Mouse (Mus musculus) neural tube, embryonic 14.5 days (tissue): ENCODE measurements at regions not wholly inside any gene's neighbourhood (a gene's known extent, or its start where the extent isn't known, plus 50 kb on each side); places are given as distances from the start of the nearest gene placed in this dataset.

Source experiments
- ATAC-seq: fragments of 200-750 bp; cut with Nextera tagmentation; 2 replicates; pipeline ENCODE4 v1.8.0; 2017; ENCODE audit warnings: low read depth, mild to moderate bottlenecking, moderate TSS enrichment, moderate library complexity
- H3K27ac ChIP-seq: fragments of 300-500 bp; sonication (generic); 2 replicates; pipeline ENCODE4 v1.5.1; 2014; ENCODE audit warnings: low read depth, mild to moderate bottlenecking, control low read depth, low read length, moderate library complexity, mixed read lengths
- H3K27me3 ChIP-seq: fragments of 300-500 bp; sonication (generic); 2 replicates; pipeline ENCODE4 v1.6.1; 2014; ENCODE audit warnings: low read length; ENCODE audit not compliant: control insufficient read depth, insufficient read depth
- H3K36me3 ChIP-seq: fragments of 300-500 bp; sonication (generic); 2 replicates; pipeline ENCODE4 v1.6.1; 2014; ENCODE audit warnings: low read length, mixed read lengths; ENCODE audit not compliant: control insufficient read depth, insufficient read depth
- H3K4me1 ChIP-seq: fragments of 300-500 bp; sonication (generic); 2 replicates; pipeline ENCODE4 v1.6.1; 2014; ENCODE audit warnings: low read length; ENCODE audit not compliant: control insufficient read depth, insufficient read depth
- H3K4me2 ChIP-seq: fragments of 300-500 bp; sonication (generic); 2 replicates; pipeline ENCODE4 v1.6.1; 2014; ENCODE audit warnings: mild to moderate bottlenecking, low read depth, low read length, control low read depth
- H3K4me3 ChIP-seq: fragments of 300-500 bp; sonication (generic); 2 replicates; pipeline ENCODE4 v1.5.1; 2014; ENCODE audit warnings: low read depth, low read length, control low read depth, mixed read lengths
- H3K9ac ChIP-seq: fragments of 300-500 bp; sonication (generic); replicated peaks from 2 replicates; pipeline ENCODE4 v1.6.1; 2014; ENCODE audit warnings: low read depth, mild to moderate bottlenecking, control low read depth, low read length, mixed read lengths
- H3K9me3 ChIP-seq: fragments of 300-500 bp; sonication (generic); 2 replicates; pipeline ENCODE4 v1.6.1; 2016; ENCODE audit warnings: low read length; ENCODE audit not compliant: control insufficient read depth
- WGBS: fragments of 180-500 bp; shearing (Covaris S2); extraction: QIAGEN DNeasy Blood & Tissue Kit; methylation state at CpG from one replicate; pipeline ENCODE4 v1.1.7; 2014; 5-methylcytosine and 5-hydroxymethylcytosine counted together

GRCm38 (mm10) chr14:108334879-108335278 lies 579.1 kb downstream of the Slitrk1 start:
- ATAC-seq, result no peak
- H3K27ac ChIP-seq, result no peak overlapping the region
- H3K36me3 ChIP-seq, result no peaks in the 10 kb centered on the region
- no peak overlapping the region for H3K4me2 ChIP-seq
- no peaks in the 10 kb centered on the region for H3K27me3 ChIP-seq
- no peaks in the 10 kb centered on the region for H3K9me3 ChIP-seq
- no peak overlapping the region for H3K4me3 ChIP-seq
- 84% methylated on average over 3 of the region's 3 CpGs for WGBS
- no peaks in the 10 kb centered on the region for H3K4me1 ChIP-seq
- no peak overlapping the region for H3K9ac ChIP-seq

- ATAC-seq, result no peak
- WGBS, result 47% methylated on average over 3 of the region's 3 CpGs
- Histone ChIP-seq H3K27me3 (no peaks in the 10 kb centered on the region), H3K9me3 (no peaks in the 10 kb centered on the region), H3K27ac (no peak overlapping the region), H3K4me1 (no peaks in the 10 kb centered on the region), H3K4me2 (no peak overlapping the region), H3K9ac (no peak overlapping the region), H3K4me3 (no peak overlapping the region), H3K36me3 (no peaks in the 10 kb centered on the region)
Observed at GRCm38 (mm10) chr14:108326425-108326824, 587.5 kb downstream of the Slitrk1 start.

GRCm38 (mm10) chr14:108323364-108324037 lies 590.5 kb downstream of the Slitrk1 start:
- 93% methylated on average over 1 of the region's 1 CpGs for WGBS
- H3K36me3 ChIP-seq, result no peaks in the 10 kb centered on the region
- H3K4me2 ChIP-seq, result no peak overlapping the region

GRCm38 (mm10) chr14:108307627-108308026 lies 606.3 kb downstream of the Slitrk1 start:
- Histone ChIP-seq H3K9me3 (no peaks in the 10 kb centered on the region), H3K4me1 (no peaks in the 10 kb centered on the region), H3K36me3 (no peaks in the 10 kb centered on the region), H3K27me3 (no peaks in the 10 kb centered on the region), H3K4me2 (no peak overlapping the region), H3K9ac (no peak overlapping the region), H3K4me3 (no peak overlapping the region), H3K27ac (no peak overlapping the region)
- 94% methylated on average over 1 of the region's 1 CpGs for WGBS
- ATAC-seq, result no peak

More at GRCm38 (mm10) chr14:108323364-108324037, 590.5 kb downstream of the Slitrk1 start:
- no peak for ATAC-seq
- Histone ChIP-seq H3K9me3 (no peaks in the 10 kb centered on the region), H3K4me3 (no peak overlapping the region), H3K4me1 (no peaks in the 10 kb centered on the region), H3K9ac (no peak overlapping the region), H3K27ac (no peak overlapping the region), H3K27me3 (no peaks in the 10 kb centered on the region)

- H3K4me3 ChIP-seq, result no peak overlapping the region
- H3K27me3 ChIP-seq, result no peaks in the 10 kb centered on the region
- WGBS, result 91% methylated on average over 3 of the region's 3 CpGs
- no peaks in the 10 kb centered on the region for H3K9me3 ChIP-seq
- no peak overlapping the region for H3K9ac ChIP-seq
- H3K36me3 ChIP-seq, result no peaks in the 10 kb centered on the region
- no peak overlapping the region for H3K4me2 ChIP-seq
- no peaks in the 10 kb centered on the region for H3K4me1 ChIP-seq
- no peak overlapping the region for H3K27ac ChIP-seq
- ATAC-seq, result no peak
Observed at GRCm38 (mm10) chr14:108279630-108280029, 634.3 kb downstream of the Slitrk1 start.

DNA sequence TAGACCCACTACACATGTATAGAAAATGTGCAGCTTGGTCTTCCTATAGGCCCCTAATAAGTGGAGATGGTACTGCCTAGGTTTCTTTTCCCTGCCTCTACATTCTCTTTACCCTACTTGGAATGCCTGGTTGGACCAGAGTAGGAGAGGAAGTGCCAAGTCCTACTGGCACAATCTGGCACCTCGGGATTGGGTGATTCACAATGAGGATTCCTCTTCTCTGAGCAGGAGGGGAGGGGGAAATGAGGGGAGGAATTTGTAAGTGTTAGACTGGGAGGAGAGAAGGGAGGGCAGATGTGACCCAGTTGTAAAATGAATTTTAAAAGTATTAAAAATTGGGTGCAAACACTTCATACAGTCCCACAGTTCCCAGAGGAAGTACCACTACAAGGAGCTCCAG lies 652.9 kb downstream of the Slitrk1 start:
- Histone ChIP-seq H3K4me3 (no peak overlapping the region), H3K27ac (no peak overlapping the region), H3K4me2 (no peak overlapping the region), H3K36me3 (no peaks in the 10 kb centered on the region), H3K27me3 (no peaks in the 10 kb centered on the region), H3K4me1 (no peaks in the 10 kb centered on the region), H3K9me3 (no peaks in the 10 kb centered on the region), H3K9ac (no peak overlapping the region)
- no peak for ATAC-seq
- 76% methylated on average over 1 of the region's 1 CpGs for WGBS

- Histone ChIP-seq H3K9ac (no peak overlapping the region), H3K27ac (no peak overlapping the region), H3K4me1 (no peaks in the 10 kb centered on the region), H3K9me3 (no peaks in the 10 kb centered on the region), H3K36me3 (no peaks in the 10 kb centered on the region), H3K27me3 (no peaks in the 10 kb centered on the region), H3K4me2 (no peak overlapping the region), H3K4me3 (no peak overlapping the region)
- 76% methylated on average over 8 of the region's 8 CpGs for WGBS
- ATAC-seq, result no peak
Observed at GRCm38 (mm10) chr14:108247365-108247764, 666.6 kb downstream of the Slitrk1 start.

- Histone ChIP-seq H3K4me1 (no peaks in the 10 kb centered on the region), H3K4me3 (no peak overlapping the region), H3K36me3 (no peaks in the 10 kb centered on the region), H3K9me3 (no peaks in the 10 kb centered on the region), H3K27ac (no peak overlapping the region), H3K9ac (no peak overlapping the region), H3K27me3 (no peaks in the 10 kb centered on the region), H3K4me2 (no peak overlapping the region)
- 62% methylated on average over 2 of the region's 2 CpGs for WGBS
- peak; percentile 72 for ATAC-seq
Observed at GRCm38 (mm10) chr14:108225483-108226124, 688.4 kb downstream of the Slitrk1 start.

GRCm38 (mm10) chr14:108209246-108209645 lies 704.7 kb downstream of the Slitrk1 start:
- WGBS, result 67% methylated on average over 2 of the region's 2 CpGs

More at GRCm38 (mm10) chr14:108209246-108209645, 704.7 kb downstream of the Slitrk1 start:
- H3K9me3 ChIP-seq, result no peaks in the 10 kb centered on the region
- ATAC-seq, result no peak
- no peaks in the 10 kb centered on the region for H3K36me3 ChIP-seq
- H3K4me1 ChIP-seq, result no peaks in the 10 kb centered on the region
- no peak overlapping the region for H3K27ac ChIP-seq
- H3K27me3 ChIP-seq, result no peaks in the 10 kb centered on the region
- no peak overlapping the region for H3K9ac ChIP-seq
- no peak overlapping the region for H3K4me2 ChIP-seq
- no peak overlapping the region for H3K4me3 ChIP-seq
